Mouse (Mus musculus) liver, adult 2 months (tissue): ENCODE data around the gene Cdca7. TPM values are rescaled to one million over a fixed set of nuclear protein-coding genes. Genes with fewer than 3 reads are reported as not detected.

Experiments
- DNase-seq: peaks from one replicate; pipeline ENCODE4 v3.0.0-alpha.2; 2011; ENCODE audit warnings: low read depth, low spot score; ENCODE audit errors: extremely low read depth
- H3K27ac ChIP-seq: fragments of 200-500 bp; replicated peaks from 2 replicates; pipeline ENCODE4 v1.5.1; 2012; ENCODE audit warnings: low read depth, mild to moderate bottlenecking, control low read depth, inconsistent platforms, low read length; ENCODE audit not compliant: insufficient read depth
- H3K27me3 ChIP-seq: fragments of 200-500 bp; 2 replicates; pipeline ENCODE4 v1.6.1; 2012; ENCODE audit warnings: mild to moderate bottlenecking, moderate library complexity, low read length, inconsistent platforms; ENCODE audit not compliant: control insufficient read depth, insufficient read depth
- H3K36me3 ChIP-seq: fragments of 200-500 bp; 2 replicates; pipeline ENCODE4 v1.6.1; 2012; ENCODE audit warnings: low read length, inconsistent platforms; ENCODE audit not compliant: control insufficient read depth, insufficient read depth
- H3K4me1 ChIP-seq: fragments of 200-500 bp; 2 replicates; pipeline ENCODE4 v1.6.1; 2011; ENCODE audit warnings: low read length; ENCODE audit not compliant: control insufficient read depth, insufficient read depth
- H3K4me3 ChIP-seq: fragments of 200-500 bp; 2 replicates; pipeline ENCODE4 v1.5.1; 2011; ENCODE audit warnings: low read depth, mild to moderate bottlenecking, control low read depth, low read length, moderate library complexity; ENCODE audit not compliant: insufficient read depth
- H3K79me2 ChIP-seq: fragments of 200-500 bp; 2 replicates; pipeline ENCODE4 v1.6.1; 2012; ENCODE audit warnings: inconsistent platforms, mild to moderate bottlenecking, low read length, moderate library complexity; ENCODE audit not compliant: control insufficient read depth, insufficient read depth
- H3K9ac ChIP-seq: fragments of 200-500 bp; 2 replicates; pipeline ENCODE4 v1.6.1; 2012; ENCODE audit warnings: low read depth, mild to moderate bottlenecking, control low read depth, inconsistent platforms, low read length
- CTCF ChIP-seq: fragments of 200-500 bp; IDR thresholded peaks from 2 replicates; pipeline ENCODE4 v1.5.1; 2011; ENCODE audit warnings: low read depth, low read length, control low read depth
- POLR2A ChIP-seq: fragments of 200-500 bp; IDR thresholded peaks from 2 replicates; pipeline ENCODE4 v1.6.1; 2011; ENCODE audit warnings: low read length, control low read depth; ENCODE audit not compliant: insufficient read depth; ENCODE audit errors: extremely low read depth
- WGBS: fragments of 180-500 bp; shearing (Covaris S2); methylation state at CpG from one replicate; pipeline ENCODE4 v1.1.7; 2018; 5-methylcytosine and 5-hydroxymethylcytosine counted together
- polyA plus RNA-seq: library from polyadenylated mRNA; depleted of rRNA; stranded (reverse); fragments of >200 nt; gene quantifications from 2 replicates; pipeline ENCODE4 v1.2.3, GENCODE M21; 2012
- total RNA-seq: library from RNA; depleted of rRNA; stranded (reverse); fragments of >200 nt; gene quantifications from 2 replicates; pipeline ENCODE4 v1.2.3, GENCODE M21; 2014

The Cdca7 gene
- total and polyA plus RNA-seq, 2 experiments: 2.2 to 2.8 TPM

- peaks cover 3% of the 10 kb centered on the region; the same call in 1 of the 2 replicates for H3K27me3 ChIP-seq
- no peak overlapping the region for H3K9ac ChIP-seq
- H3K4me1 ChIP-seq: no peaks in the 10 kb centered on the region
- H3K27ac ChIP-seq: no peak overlapping the region
- no peak for TF ChIP-seq POLR2A
- H3K36me3 ChIP-seq: no peaks in the 10 kb centered on the region
- no peaks in the 10 kb centered on the region for H3K79me2 ChIP-seq
- 30% methylated on average over 23 of the region's 23 CpGs for WGBS
- H3K4me3 ChIP-seq: no peak overlapping the region
- no peak for DNase-seq
Observed at GRCm38 (mm10) chr2:72499074-72499721, 23.2 kb downstream of the Cdca7 start.

- H3K9ac ChIP-seq: no peak overlapping the region
- WGBS: 51% methylated on average over 8 of the region's 8 CpGs
- no peaks in the 10 kb centered on the region for H3K36me3 ChIP-seq
- DNase-seq: no peak
- H3K4me1 ChIP-seq: no peaks in the 10 kb centered on the region
- H3K79me2 ChIP-seq: no peaks in the 10 kb centered on the region
- TF ChIP-seq POLR2A: no peak
- TF ChIP-seq CTCF: no peak
- H3K27ac ChIP-seq: no peak overlapping the region
- peaks cover 3% of the 10 kb centered on the region; the same call in 1 of the 2 replicates for H3K27me3 ChIP-seq
- no peak overlapping the region for H3K4me3 ChIP-seq
Observed at GRCm38 (mm10) chr2:72499782-72500411, 23.9 kb downstream of the Cdca7 start.

- 83% methylated on average over 16 of the region's 16 CpGs for WGBS
- TF ChIP-seq POLR2A: no peak
- no peak for TF ChIP-seq CTCF
- H3K9ac ChIP-seq: no peak overlapping the region
- no peak overlapping the region for H3K27ac ChIP-seq
- no peaks in the 10 kb centered on the region for H3K4me1 ChIP-seq
- no peaks in the 10 kb centered on the region for H3K36me3 ChIP-seq
- H3K27me3 ChIP-seq: no peaks in the 10 kb centered on the region; the same call in 1 of the 2 replicates
- H3K79me2 ChIP-seq: no peaks in the 10 kb centered on the region
- DNase-seq: no peak
- no peak overlapping the region for H3K4me3 ChIP-seq
Observed at GRCm38 (mm10) chr2:72502041-72502813, 26.3 kb downstream of the Cdca7 start.

GRCm38 (mm10) chr2:72503646-72504045 is 27.7 kb downstream of the Cdca7 start:
- no peak overlapping the region for H3K27ac ChIP-seq
- DNase-seq: no peak
- H3K4me3 ChIP-seq: no peak overlapping the region
- no peak overlapping the region for H3K9ac ChIP-seq
- no peaks in the 10 kb centered on the region for H3K79me2 ChIP-seq
- no peaks in the 10 kb centered on the region; the same call in 1 of the 2 replicates for H3K27me3 ChIP-seq
- H3K36me3 ChIP-seq: no peaks in the 10 kb centered on the region
- TF ChIP-seq CTCF (no peak), POLR2A (no peak)
- WGBS: 80% methylated on average over 9 of the region's 9 CpGs
- no peaks in the 10 kb centered on the region for H3K4me1 ChIP-seq

- 36% methylated on average over 18 of the region's 18 CpGs for WGBS
- Histone ChIP-seq H3K27me3 (no peaks in the 10 kb centered on the region), H3K4me3 (no peak overlapping the region), H3K4me1 (no peaks in the 10 kb centered on the region), H3K9ac (no peak overlapping the region), H3K79me2 (no peaks in the 10 kb centered on the region), H3K36me3 (no peaks in the 10 kb centered on the region), H3K27ac (no peak overlapping the region)
- DNase-seq: no peak
- TF ChIP-seq POLR2A (no peak), CTCF (no peak)
Observed at GRCm38 (mm10) chr2:72507855-72508635, 32.1 kb downstream of the Cdca7 start.
